Mouse (Mus musculus) midbrain, embryonic 13.5 days (tissue): ENCODE results near the gene Rgs3. TPM values are rescaled to one million over a fixed set of nuclear protein-coding genes. Genes with fewer than 3 reads are reported as not detected.

Experiments
- ATAC-seq: fragments of 200-750 bp; cut with Nextera tagmentation; 2 replicates; pipeline ENCODE4 v1.8.0; 2017; ENCODE audit warnings: mild to moderate bottlenecking, moderate TSS enrichment, moderate library complexity
- H3K27ac ChIP-seq: fragments of 300-500 bp; sonication (generic); 2 replicates; pipeline ENCODE4 v1.5.1; 2015; ENCODE audit warnings: inconsistent platforms, mild to moderate bottlenecking, moderate library complexity
- H3K27me3 ChIP-seq: fragments of 300-500 bp; sonication (generic); 2 replicates; pipeline ENCODE4 v1.6.1; 2015; ENCODE audit warnings: mild to moderate bottlenecking, inconsistent platforms
- H3K36me3 ChIP-seq: fragments of 300-500 bp; sonication (generic); 2 replicates; pipeline ENCODE4 v1.6.1; 2015; ENCODE audit warnings: mild to moderate bottlenecking, inconsistent platforms
- H3K4me1 ChIP-seq: fragments of 300-500 bp; sonication (generic); replicated peaks from 2 replicates; pipeline ENCODE4 v1.6.1; 2015; ENCODE audit warnings: inconsistent platforms
- H3K4me2 ChIP-seq: fragments of 300-500 bp; sonication (generic); replicated peaks from 2 replicates; pipeline ENCODE4 v1.6.1; 2015; ENCODE audit warnings: moderate library complexity, mild to moderate bottlenecking, inconsistent platforms
- H3K4me3 ChIP-seq: fragments of 300-500 bp; sonication (generic); replicated peaks from 2 replicates; pipeline ENCODE4 v1.5.1; 2015; ENCODE audit warnings: mild to moderate bottlenecking, inconsistent platforms
- H3K9ac ChIP-seq: fragments of 300-500 bp; sonication (generic); replicated peaks from 2 replicates; pipeline ENCODE4 v1.6.1; 2015; ENCODE audit warnings: mild to moderate bottlenecking, inconsistent platforms
- H3K9me3 ChIP-seq: fragments of 300-500 bp; sonication (generic); 2 replicates; pipeline ENCODE4 v1.6.1; 2016; ENCODE audit warnings: mild to moderate bottlenecking, inconsistent platforms
- WGBS: fragments of 180-500 bp; shearing (Covaris S2); methylation state at CpG from one replicate; pipeline ENCODE4 v1.1.7; 2015; 5-methylcytosine and 5-hydroxymethylcytosine counted together
- polyA plus RNA-seq: library from polyadenylated mRNA; unstranded; fragments of >200 nt; fragmentation: Nextera tagmentation; extraction: Ambion mirVana; gene quantifications from 2 replicates; pipeline ENCODE4 v1.2.1, GENCODE M21; 2015

The Rgs3 gene
- polyA plus RNA-seq, 1 experiment from 2014 or later = 70.0 TPM

DNA sequence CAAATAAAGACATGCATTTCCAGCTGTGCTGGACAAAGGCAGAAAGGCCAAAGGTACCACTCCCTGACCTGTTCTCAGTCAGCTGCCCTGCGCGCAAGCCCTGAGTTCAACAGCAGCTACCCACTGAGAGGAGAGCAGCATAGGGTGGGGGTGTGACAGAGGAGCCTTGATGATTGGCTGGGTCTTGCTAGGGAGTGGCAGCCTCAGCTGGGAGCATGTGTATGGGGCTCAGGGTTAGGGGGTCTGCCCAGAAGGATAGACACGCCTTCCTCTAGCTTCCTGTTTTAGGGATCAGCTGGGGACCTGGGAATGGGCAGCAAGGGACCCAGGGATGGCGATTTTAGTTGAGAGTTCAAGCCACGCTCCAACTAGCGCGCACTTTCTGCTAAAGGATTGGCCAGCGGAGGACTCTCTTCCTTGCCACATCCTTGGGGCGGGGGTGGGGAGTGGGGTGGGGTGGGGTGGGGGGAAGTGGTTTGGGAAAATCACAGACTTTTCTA is 113.9 kb downstream of the Rgs3 start:
- H3K4me3 ChIP-seq = peak overlapping the region; percentile 71
- H3K4me2 ChIP-seq = peak overlapping the region; percentile 74
- peak overlapping the region; percentile 87 for H3K9ac ChIP-seq
- peaks cover 51% of the 10 kb centered on the region for H3K4me1 ChIP-seq
- 5% methylated on average over 9 of the region's 9 CpGs for WGBS
- H3K36me3 ChIP-seq = peaks cover 3% of the 10 kb centered on the region; the same call in 1 of the 2 replicates
- peak overlapping the region; percentile 80; the same call in 1 of the 2 replicates for H3K27ac ChIP-seq
- H3K9me3 ChIP-seq = no peaks in the 10 kb centered on the region
- H3K27me3 ChIP-seq = no peaks in the 10 kb centered on the region
- ATAC-seq = peak; percentile 78

GRCm38 (mm10) chr4:62674031-62674995 is 114.7 kb downstream of the Rgs3 start:
- no peaks in the 10 kb centered on the region for H3K27me3 ChIP-seq
- peak overlapping the region; percentile 71 for H3K4me3 ChIP-seq
- H3K4me2 ChIP-seq = peak overlapping the region; percentile 74
- H3K36me3 ChIP-seq = peaks cover 3% of the 10 kb centered on the region; the same call in 1 of the 2 replicates
- H3K27ac ChIP-seq = peak overlapping the region; percentile 80
- peaks cover 57% of the 10 kb centered on the region for H3K4me1 ChIP-seq
- ATAC-seq = peak; percentile 57
- no peaks in the 10 kb centered on the region for H3K9me3 ChIP-seq
- peak overlapping the region; percentile 87 for H3K9ac ChIP-seq
- WGBS = 2% methylated on average over 30 of the region's 30 CpGs

GRCm38 (mm10) chr4:62675394-62675793 is 115.7 kb downstream of the Rgs3 start:
- H3K4me3 ChIP-seq = peak overlapping the region; percentile 71
- peak overlapping the region; percentile 87 for H3K9ac ChIP-seq
- no peaks in the 10 kb centered on the region for H3K27me3 ChIP-seq
- WGBS = 89% methylated on average over 2 of the region's 2 CpGs
- H3K4me1 ChIP-seq = peaks cover 55% of the 10 kb centered on the region
- peaks cover 6% of the 10 kb centered on the region; the same call in 1 of the 2 replicates for H3K36me3 ChIP-seq
- H3K27ac ChIP-seq = 0 out of 2 replicates have a peak overlapping the region, but pooled peaks have one; percentile 80
- ATAC-seq = no peak
- peak overlapping the region; percentile 74 for H3K4me2 ChIP-seq
- no peaks in the 10 kb centered on the region for H3K9me3 ChIP-seq

GRCm38 (mm10) chr4:62677047-62677737 is 117.5 kb downstream of the Rgs3 start:
- 54% methylated on average over 10 of the region's 10 CpGs for whole genome bisulfite sequencing
- Histone ChIP-seq H3K9ac (peak overlapping the region; percentile 49; the same call in 1 of the 2 replicates), H3K27me3 (no peaks in the 10 kb centered on the region), H3K4me1 (peaks cover 63% of the 10 kb centered on the region), H3K36me3 (peaks cover 21% of the 10 kb centered on the region), H3K4me2 (peak overlapping the region; percentile 74), H3K4me3 (peak overlapping the region; percentile 71), H3K9me3 (no peaks in the 10 kb centered on the region), H3K27ac (no peak overlapping the region; the same call in 1 of the 2 replicates)
- ATAC-seq = no peak

DNA sequence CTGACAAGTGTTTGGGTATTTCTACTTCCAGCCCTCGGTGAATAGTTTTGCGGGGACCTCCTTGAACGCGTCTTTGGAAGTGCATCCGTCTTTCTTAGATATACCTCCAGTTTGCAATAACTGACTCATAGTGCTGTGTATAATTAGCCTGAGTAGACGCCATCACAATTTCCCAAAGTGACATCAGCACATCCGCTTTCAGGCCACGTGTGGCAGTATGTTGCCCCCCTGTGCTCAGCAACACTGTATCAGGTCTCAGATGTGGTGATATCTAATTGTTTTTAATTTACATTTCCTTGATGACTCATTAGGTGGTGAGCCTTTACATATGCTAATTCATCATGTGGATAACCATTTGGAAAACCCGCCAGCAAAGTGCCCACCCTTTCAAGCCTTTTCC is 119.5 kb downstream of the Rgs3 start:
- WGBS = 84% methylated on average over 9 of the region's 9 CpGs

GRCm38 (mm10) chr4:62681467-62681866 is 121.8 kb downstream of the Rgs3 start:
- Histone ChIP-seq H3K27me3 (no peaks in the 10 kb centered on the region), H3K9me3 (no peaks in the 10 kb centered on the region), H3K27ac (no peak overlapping the region), H3K4me3 (no peak overlapping the region), H3K36me3 (peaks cover 31% of the 10 kb centered on the region), H3K4me1 (peaks cover 58% of the 10 kb centered on the region), H3K9ac (no peak overlapping the region), H3K4me2 (no peak overlapping the region)
- WGBS = 89% methylated on average over 11 of the region's 11 CpGs
- ATAC-seq = no peak

More for the DNA sequence above, 119.5 kb downstream of the Rgs3 start:
- Histone ChIP-seq H3K27me3 (no peaks in the 10 kb centered on the region), H3K4me3 (no peak overlapping the region), H3K4me1 (peaks cover 59% of the 10 kb centered on the region), H3K4me2 (no peak overlapping the region), H3K27ac (no peak overlapping the region), H3K9me3 (no peaks in the 10 kb centered on the region), H3K9ac (no peak overlapping the region), H3K36me3 (peaks cover 31% of the 10 kb centered on the region)
- ATAC-seq = no peak

DNA sequence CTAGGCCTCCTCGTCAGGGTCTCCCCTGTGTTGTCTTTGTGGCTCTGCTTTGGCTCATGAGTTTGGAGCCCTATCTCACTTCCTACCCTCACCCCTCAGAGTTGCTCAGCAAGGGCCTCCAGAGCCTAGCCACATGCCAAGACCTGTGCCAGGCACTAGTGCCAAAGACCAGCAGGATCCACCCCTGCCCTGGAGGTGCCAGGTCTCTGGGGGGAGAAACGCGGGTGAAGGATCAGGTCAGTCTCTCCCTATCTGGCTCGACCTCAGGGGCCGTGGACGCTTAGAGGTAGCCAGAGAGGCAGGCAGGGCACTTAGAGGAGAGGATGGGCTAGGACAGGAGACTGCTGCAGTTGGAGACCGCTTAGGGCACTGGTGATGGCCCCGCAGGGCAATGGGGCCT is 122.7 kb downstream of the Rgs3 start:
- H3K4me2 ChIP-seq = no peak overlapping the region
- H3K27ac ChIP-seq = no peak overlapping the region
- 92% methylated on average over 8 of the region's 8 CpGs for WGBS
- no peak overlapping the region for H3K9ac ChIP-seq
- no peaks in the 10 kb centered on the region for H3K9me3 ChIP-seq
- no peak for ATAC-seq
- peaks cover 31% of the 10 kb centered on the region for H3K36me3 ChIP-seq
- H3K4me1 ChIP-seq = peaks cover 54% of the 10 kb centered on the region
- no peak overlapping the region for H3K4me3 ChIP-seq
- no peaks in the 10 kb centered on the region for H3K27me3 ChIP-seq

GRCm38 (mm10) chr4:62683148-62683547 is 123.5 kb downstream of the Rgs3 start:
- H3K27ac ChIP-seq = no peak overlapping the region
- no peak overlapping the region for H3K4me3 ChIP-seq
- H3K27me3 ChIP-seq = no peaks in the 10 kb centered on the region
- H3K4me2 ChIP-seq = no peak overlapping the region
- WGBS = 91% methylated on average over 6 of the region's 6 CpGs
- no peak overlapping the region for H3K9ac ChIP-seq
- peaks cover 28% of the 10 kb centered on the region for H3K36me3 ChIP-seq
- no peaks in the 10 kb centered on the region for H3K9me3 ChIP-seq
- ATAC-seq = no peak
- H3K4me1 ChIP-seq = peaks cover 51% of the 10 kb centered on the region

DNA sequence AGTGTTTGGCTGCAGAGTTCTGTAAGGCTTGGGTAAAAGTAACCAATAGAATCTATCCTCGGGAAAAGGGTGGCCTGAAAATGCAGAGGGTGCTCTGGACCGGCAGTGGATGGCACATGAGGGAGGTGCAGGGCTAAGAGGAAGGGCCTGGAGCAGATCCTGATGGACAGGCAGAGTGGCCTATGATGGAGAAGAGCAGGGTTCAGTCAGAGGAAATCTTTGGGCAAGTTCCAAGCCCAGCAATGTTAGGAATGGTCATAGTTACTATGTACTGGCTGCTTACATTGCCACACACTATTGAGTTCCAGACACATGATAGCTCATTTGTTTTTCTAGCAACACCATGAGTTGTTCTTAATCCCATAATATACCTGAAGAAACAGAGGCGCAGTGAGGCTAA is 124.7 kb downstream of the Rgs3 start:
- 84% methylated on average over 3 of the region's 3 CpGs for WGBS
- H3K9ac ChIP-seq = no peak overlapping the region
- no peak overlapping the region for H3K4me2 ChIP-seq
- H3K9me3 ChIP-seq = no peaks in the 10 kb centered on the region
- peaks cover 28% of the 10 kb centered on the region for H3K36me3 ChIP-seq
- no peak for ATAC-seq
- H3K27me3 ChIP-seq = no peaks in the 10 kb centered on the region
- no peak overlapping the region for H3K4me3 ChIP-seq
- peaks cover 45% of the 10 kb centered on the region for H3K4me1 ChIP-seq
- H3K27ac ChIP-seq = no peak overlapping the region

GRCm38 (mm10) chr4:62685268-62685667 is 125.6 kb downstream of the Rgs3 start:
- WGBS = 78% methylated on average over 10 of the region's 10 CpGs
- Histone ChIP-seq H3K36me3 (peaks cover 26% of the 10 kb centered on the region), H3K9ac (0 out of 2 replicates have a peak overlapping the region, but pooled peaks have one; percentile 39), H3K9me3 (no peaks in the 10 kb centered on the region), H3K4me1 (peaks cover 42% of the 10 kb centered on the region), H3K27ac (no peak overlapping the region), H3K4me2 (no peak overlapping the region), H3K4me3 (no peak overlapping the region), H3K27me3 (no peaks in the 10 kb centered on the region)
- no peak for ATAC-seq

DNA sequence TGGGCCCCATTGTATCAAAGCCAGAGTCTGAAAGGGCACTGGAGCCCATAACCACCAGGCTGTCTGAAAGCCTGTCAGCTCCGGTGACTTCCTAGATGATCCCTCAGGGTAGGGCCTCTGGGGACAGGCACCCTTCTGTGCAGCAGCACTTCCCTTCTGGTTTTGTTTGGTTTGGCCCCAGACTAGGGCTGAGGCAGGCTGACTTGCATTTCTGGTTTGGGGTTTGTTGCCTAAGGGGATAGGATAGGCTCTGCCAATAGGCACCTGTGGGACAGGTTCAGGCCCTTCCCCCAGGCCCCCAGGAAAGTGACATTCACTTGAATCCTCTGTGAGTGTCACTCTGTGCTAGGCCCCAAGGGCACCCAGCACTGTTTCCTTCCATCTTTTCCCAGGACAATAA is 127.1 kb downstream of the Rgs3 start:
- WGBS = 40% methylated on average over 1 of the region's 1 CpGs
- peaks cover 33% of the 10 kb centered on the region for H3K4me1 ChIP-seq

GRCm38 (mm10) chr4:62688142-62688541 is 128.5 kb downstream of the Rgs3 start:
- peaks cover 29% of the 10 kb centered on the region for H3K36me3 ChIP-seq
- no peak overlapping the region for H3K9ac ChIP-seq
- H3K4me3 ChIP-seq = no peak overlapping the region
- no peak for ATAC-seq
- H3K4me1 ChIP-seq = peaks cover 33% of the 10 kb centered on the region
- H3K27me3 ChIP-seq = no peaks in the 10 kb centered on the region
- H3K4me2 ChIP-seq = no peak overlapping the region
- 85% methylated on average over 5 of the region's 5 CpGs for WGBS
- no peaks in the 10 kb centered on the region for H3K9me3 ChIP-seq
- no peak overlapping the region for H3K27ac ChIP-seq

More for the DNA sequence above, 127.1 kb downstream of the Rgs3 start:
- Histone ChIP-seq H3K27ac (no peak overlapping the region), H3K4me3 (no peak overlapping the region), H3K36me3 (peaks cover 25% of the 10 kb centered on the region), H3K9ac (0 out of 2 replicates have a peak overlapping the region, but pooled peaks have one; percentile 4), H3K27me3 (no peaks in the 10 kb centered on the region), H3K4me2 (no peak overlapping the region), H3K9me3 (no peaks in the 10 kb centered on the region)
- no peak for ATAC-seq
